Mouse (Mus musculus) gastrocnemius, adult 8-10 months (tissue): Measurements from ENCODE around the gene Gm20388. TPM values are rescaled to one million over a fixed set of nuclear protein-coding genes. Genes with fewer than 3 reads are reported as not detected.

Experiments used
- DNase-seq, 2 experiments: peaks; one replicate each; pipeline ENCODE4 v3.0.0; 2022; ENCODE audit warnings: low spot score in 2 of 2
- total RNA-seq, 4 experiments: library from RNA; stranded (reverse); gene quantifications; 2 replicates each; pipeline ENCODE4 v1.2.4; 2022

Gm20388 gene
- total RNA-seq, 4 experiments from 2014 or later: 4.4 to 20.0 (median 7.9) TPM; not detected in 1

GRCm38 (mm10) chr8:124317821-124318220 is 4407.2 kb downstream of the Gm20388 start:
- no peak for DNase-seq

DNA sequence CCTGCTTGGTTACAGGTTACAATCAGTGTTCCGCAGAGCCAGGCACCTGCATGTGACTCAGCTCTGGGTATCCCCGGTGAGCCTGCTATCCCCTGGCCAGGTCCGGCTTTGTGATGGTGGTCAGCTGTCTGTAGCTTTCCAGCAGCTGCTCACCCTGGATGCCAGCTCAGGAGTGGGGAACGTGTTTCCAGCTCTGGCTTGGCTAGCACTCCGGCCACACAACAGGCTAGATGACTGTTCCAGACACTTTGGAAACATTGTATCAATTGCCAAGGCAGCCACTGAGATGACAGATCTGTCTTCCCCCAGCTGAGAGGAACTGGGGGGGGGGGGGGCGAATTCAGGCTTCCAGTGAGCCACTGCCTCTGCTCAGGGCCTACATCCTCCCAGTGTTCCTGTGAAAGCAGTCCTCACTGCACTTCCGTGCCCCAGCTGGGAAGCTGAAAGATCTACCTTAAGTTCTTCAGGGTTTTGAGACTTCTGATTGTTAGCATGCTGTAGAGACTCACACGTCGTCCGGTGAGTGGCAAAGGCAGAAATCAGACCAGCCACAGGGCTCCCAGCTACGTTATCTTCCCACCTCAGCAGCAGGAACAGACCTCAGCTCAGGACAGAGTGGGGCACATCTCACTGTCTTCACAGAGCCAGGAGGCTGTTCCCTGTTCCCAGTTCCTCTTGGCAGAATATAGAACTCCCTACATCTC is 4408.1 kb downstream of the Gm20388 start:
- DNase-seq: peak; percentile 24 to 65

DNA sequence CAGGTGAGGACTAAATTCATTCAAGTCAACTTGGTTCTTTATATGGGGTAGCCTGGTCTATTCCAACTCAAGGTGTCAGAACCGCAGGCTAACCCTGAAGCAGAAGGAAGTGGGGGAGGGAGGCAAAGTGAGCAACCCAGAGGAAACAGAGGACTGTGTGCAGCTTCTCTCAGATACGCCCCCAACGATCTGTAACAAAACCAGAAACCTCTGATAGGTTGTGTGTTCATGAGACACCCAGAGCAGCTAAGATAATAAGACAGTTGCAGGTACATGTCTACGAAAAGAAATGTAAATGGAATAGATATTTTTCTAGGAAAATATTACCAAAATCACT is 4408.6 kb downstream of the Gm20388 start:
- DNase-seq: no peak

DNA sequence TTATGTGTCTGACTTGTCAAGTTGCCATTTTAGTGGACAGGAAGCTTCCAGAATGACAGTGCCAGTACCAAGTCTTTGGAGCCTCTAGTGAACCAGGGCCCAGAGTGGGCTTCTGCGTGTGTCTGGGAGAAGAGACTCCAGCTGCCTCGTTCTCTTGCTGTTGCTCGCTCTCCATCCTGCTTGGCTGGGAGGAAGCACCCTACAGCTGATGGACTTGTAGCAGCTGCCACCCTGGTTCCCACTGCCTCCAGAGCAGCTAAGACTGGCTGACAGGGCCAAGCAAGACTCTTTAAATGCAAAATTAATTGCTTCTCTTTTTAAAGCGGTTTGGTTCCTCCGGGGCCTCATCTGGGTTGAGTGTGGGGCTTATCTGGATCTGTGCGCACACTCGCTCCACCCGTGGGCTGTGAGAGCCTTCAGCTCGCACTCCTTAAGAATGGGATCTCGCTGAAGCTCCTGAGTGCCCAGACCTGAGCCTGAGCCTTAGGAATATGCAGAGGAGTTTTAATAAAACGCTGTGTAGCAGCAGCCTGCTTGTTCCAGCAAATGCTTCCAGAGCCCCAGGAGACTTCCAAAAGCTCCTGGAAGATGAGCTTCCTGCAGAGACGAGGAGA is 4410.7 kb downstream of the Gm20388 start:
- no peak for DNase-seq

GRCm38 (mm10) chr8:124323356-124323755 is 4412.7 kb downstream of the Gm20388 start:
- DNase-seq: no peak

- no peak for DNase-seq
Observed at GRCm38 (mm10) chr8:124328259-124328658, 4417.6 kb downstream of the Gm20388 start.

- no peak for DNase-seq
Observed at GRCm38 (mm10) chr8:124329690-124330089, 4419.0 kb downstream of the Gm20388 start.

DNA sequence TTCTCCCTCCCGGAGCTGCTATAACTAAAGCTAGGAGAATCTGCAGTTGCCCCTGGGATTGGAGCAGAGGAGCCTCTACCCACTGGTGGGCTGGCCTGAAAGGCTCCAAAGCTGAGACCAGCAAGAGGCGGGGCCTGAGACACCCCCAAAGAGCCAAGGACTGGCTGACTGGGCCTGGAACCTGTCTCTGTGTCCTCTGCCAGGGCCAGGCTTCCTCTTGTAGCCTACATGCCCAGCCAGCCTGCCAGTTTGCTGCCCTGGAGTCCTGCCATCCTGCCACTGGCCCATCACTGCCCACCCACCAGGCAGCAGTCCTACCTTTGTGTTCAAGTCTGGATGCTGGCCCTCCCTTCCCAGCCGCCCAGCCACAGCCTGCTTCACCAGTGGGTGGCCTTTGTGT is 4419.8 kb downstream of the Gm20388 start:
- no peak for DNase-seq

DNA sequence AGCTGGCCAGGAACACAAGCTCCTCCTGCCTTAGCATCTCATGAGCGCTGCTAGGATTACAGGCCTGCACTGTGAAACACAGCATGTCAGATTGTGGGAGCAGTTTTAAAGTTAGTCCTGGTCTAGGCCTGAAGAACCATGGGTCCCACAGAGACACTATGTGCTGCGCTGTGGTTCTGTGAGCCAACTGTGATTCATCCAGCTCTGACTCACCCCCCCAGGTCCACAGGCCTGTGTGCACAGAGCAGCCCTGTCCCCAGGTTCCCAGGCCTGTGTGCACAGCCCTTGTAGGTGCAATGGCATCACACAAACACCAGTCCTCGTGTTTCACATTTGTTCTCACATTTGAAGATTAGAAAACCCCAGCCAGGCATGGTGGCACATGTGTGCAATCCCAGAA is 4420.5 kb downstream of the Gm20388 start:
- DNase-seq: no peak

- DNase-seq: no peak
Observed at GRCm38 (mm10) chr8:124331706-124332105, 4421.1 kb downstream of the Gm20388 start.

GRCm38 (mm10) chr8:124336302-124336701 is 4425.7 kb downstream of the Gm20388 start:
- DNase-seq: no peak

- DNase-seq: no peak
Observed at GRCm38 (mm10) chr8:124339742-124340141, 4429.1 kb downstream of the Gm20388 start.

DNA sequence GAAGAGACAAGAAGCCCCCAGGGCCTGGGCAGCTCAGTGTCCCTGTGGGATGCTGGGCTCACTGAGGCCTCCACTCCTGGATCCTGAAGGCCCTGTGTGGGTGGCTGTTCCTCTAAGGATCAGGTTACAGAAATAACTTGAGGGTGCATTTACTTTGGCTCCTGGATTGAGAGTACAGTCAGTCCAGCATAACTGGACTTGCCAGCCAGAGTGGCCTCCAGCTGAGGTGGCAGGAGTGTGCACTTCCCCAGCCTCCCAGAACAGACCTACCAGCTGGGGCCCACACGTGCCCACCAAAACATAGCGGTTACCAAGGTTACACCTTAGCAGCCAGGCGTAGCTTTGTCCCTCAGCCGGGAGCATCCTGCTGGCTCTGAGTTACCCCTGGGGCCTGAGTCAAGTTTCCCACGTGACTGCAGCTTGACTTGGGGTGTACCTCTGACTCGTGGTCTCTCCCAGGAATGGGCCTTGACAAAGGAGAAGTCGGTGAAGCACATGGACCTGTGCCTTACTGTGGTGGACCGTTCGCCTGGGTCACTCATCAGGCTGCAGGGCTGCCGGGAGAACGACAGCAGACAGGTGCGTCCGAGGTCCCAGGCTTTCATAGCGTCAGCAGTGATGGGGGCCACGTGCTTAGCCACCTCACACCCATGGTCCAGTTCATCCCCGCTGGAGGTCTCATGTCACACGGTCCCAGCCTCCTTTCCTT is 4429.9 kb downstream of the Gm20388 start:
- no peak for DNase-seq

DNA sequence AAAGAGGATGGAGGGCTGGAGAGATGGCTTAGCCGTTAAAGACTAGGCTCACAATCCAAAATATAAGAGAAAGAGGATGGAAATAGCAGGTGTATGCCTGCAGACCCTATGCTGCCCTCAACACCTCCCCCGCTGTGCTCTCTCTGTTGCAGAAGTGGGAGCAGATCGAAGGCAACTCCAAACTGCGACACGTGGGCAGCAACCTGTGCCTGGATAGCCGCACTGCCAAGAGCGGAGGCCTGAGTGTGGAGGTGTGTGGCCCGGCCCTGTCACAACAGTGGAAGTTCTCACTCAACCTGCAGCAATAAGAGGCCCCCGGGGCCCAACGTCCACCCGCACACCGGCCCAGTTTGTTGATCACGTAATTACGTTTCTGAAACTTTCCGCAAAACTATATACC is 4432.5 kb downstream of the Gm20388 start:
- no peak for DNase-seq

GRCm38 (mm10) chr8:124343991-124344390 is 4433.4 kb downstream of the Gm20388 start:
- DNase-seq: no peak

DNA sequence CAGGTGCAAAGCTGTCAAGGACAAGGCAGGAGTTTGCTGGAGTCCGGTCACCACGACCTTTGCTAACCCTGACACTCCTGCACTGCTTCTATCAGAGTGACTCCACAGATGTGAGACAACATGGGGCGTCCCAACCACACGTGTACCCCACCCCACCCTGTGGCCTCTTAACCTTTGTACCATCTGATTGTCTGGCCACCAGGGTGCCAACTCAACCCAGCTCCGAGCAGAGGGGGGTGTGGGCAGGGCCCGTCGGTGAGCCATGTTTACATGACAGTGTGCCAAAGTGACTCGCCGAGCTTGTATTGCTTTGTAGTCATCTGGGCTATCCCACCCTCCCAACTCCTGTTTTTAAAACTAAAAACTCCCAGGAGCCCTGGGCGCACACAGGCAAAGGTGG is 4434.5 kb downstream of the Gm20388 start:
- no peak for DNase-seq

- DNase-seq: peak in 1 of 2 experiments; percentile 29
Observed at GRCm38 (mm10) chr8:124346852-124347523, 4436.3 kb downstream of the Gm20388 start.

GRCm38 (mm10) chr8:124348087-124348486 is 4437.4 kb downstream of the Gm20388 start:
- DNase-seq: no peak

- DNase-seq: peak; percentile 51 to 63
Observed at GRCm38 (mm10) chr8:124349663-124350062, 4439.0 kb downstream of the Gm20388 start.

GRCm38 (mm10) chr8:124351636-124352035 is 4441.0 kb downstream of the Gm20388 start:
- no peak for DNase-seq

DNA sequence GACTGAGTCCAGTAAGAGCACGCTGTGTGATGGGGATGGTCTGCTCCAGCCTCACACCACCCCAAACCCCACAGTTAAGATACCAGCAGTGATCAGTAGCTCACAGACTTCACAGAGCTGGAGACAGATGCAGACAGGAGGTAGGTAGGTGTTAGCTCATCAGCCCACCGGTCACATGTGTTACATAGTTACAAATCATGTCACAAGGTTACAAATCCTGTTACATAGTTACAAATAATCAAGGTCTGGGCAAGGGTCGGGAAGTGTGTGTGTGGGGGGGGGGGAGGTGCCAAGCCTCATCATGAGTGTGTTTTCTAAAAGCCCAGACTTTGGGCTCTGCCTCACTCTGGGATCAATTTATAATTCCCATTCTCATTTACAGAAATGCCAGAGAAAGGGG is 4450.3 kb downstream of the Gm20388 start:
- no peak for DNase-seq
